ENCODE assay signal across 24 mouse cellular contexts in genomic region chr12:71977364-71977763, GRCm38 (mm10).
DNase-seq lines count a peak whose midpoint lies in the region; ATAC-seq and TF ChIP-seq lines count a peak whose summit lies in the region.
"Had no signal": no experiment of that assay in that cellular context is flagged by ENCODE, and none has a peak within 500 bp of the region (broad histone marks: within the 10 kb centered on the region; RNA-seq: fewer than 3 reads in every experiment).

No protein-coding gene starts in this region.

- no peak overlapping the region for H3K4me3 ChIP-seq in heart, embryonic 14.5 days (ENCODE audit: control insufficient read depth in 1 of 2, insufficient read depth in 1 of 2, low read depth in 1 of 2, low read length in 2 of 2)
- no peak overlapping the region for H3K4me3 ChIP-seq in lung, embryonic 14.5 days (ENCODE audit: low read depth, low read length)
- H3K4me3 ChIP-seq in heart, postnatal 0 days (ENCODE audit: low read depth, low read length), result no peak overlapping the region
- H3K4me3 ChIP-seq: embryonic facial prominence, embryonic 12.5 days; limb, embryonic 12.5 days; midbrain, embryonic 15.5 days; neural tube, embryonic 12.5 days had no signal

- H3K9me3 ChIP-seq in heart, embryonic 14.5 days (ENCODE audit: control insufficient read depth, low read length), result no peaks in the 10 kb centered on the region
- H3K9me3 ChIP-seq in lung, embryonic 14.5 days (ENCODE audit: low read depth, low read length), result no peaks in the 10 kb centered on the region
- H3K9me3 ChIP-seq in heart, postnatal 0 days (replicated peaks; ENCODE audit: control insufficient read depth, low read length), result no peaks in the 10 kb centered on the region
- H3K9me3 ChIP-seq: embryonic facial prominence, embryonic 12.5 days; limb, embryonic 12.5 days; midbrain, embryonic 15.5 days; neural tube, embryonic 12.5 days had no signal

- H3K36me3 ChIP-seq in heart, embryonic 14.5 days (ENCODE audit: control insufficient read depth, insufficient read depth, low read length), result peaks cover 73% of the 10 kb centered on the region
- H3K36me3 ChIP-seq in lung, embryonic 14.5 days (ENCODE audit: insufficient read depth), result peaks cover 59% of the 10 kb centered on the region
- peaks cover 68% of the 10 kb centered on the region for H3K36me3 ChIP-seq in heart, postnatal 0 days (replicated peaks; ENCODE audit: control insufficient read depth, insufficient read depth, low read length)

- H3K27ac ChIP-seq in heart, embryonic 14.5 days (replicated peaks in 1 of 2; ENCODE audit: control insufficient read depth in 1 of 2, insufficient read depth in 1 of 2, low read depth in 2 of 2, low read length in 2 of 2), result peak overlapping the region; percentile 58 to 81
- H3K27ac ChIP-seq in lung, embryonic 14.5 days (ENCODE audit: low read depth), result peak overlapping the region; percentile 30; the same call in 1 of the 2 replicates
- H3K27ac ChIP-seq in heart, postnatal 0 days (ENCODE audit: low read depth), result peak overlapping the region; percentile 76
- H3K27ac ChIP-seq: embryonic facial prominence, embryonic 12.5 days; limb, embryonic 12.5 days; macrophage; midbrain, embryonic 15.5 days; neural tube, embryonic 12.5 days had no signal

- H3K4me1 ChIP-seq in heart, embryonic 14.5 days (ENCODE audit: control insufficient read depth in 2 of 2, insufficient read depth in 2 of 2, low read length in 2 of 2), result peaks cover 53 to 85% of the 10 kb centered on the region in 2 experiments
- H3K4me1 ChIP-seq in lung, embryonic 14.5 days (ENCODE audit: insufficient read depth), result peaks cover 39% of the 10 kb centered on the region
- H3K4me1 ChIP-seq in heart, postnatal 0 days (ENCODE audit: control insufficient read depth, insufficient read depth), result peaks cover 58% of the 10 kb centered on the region
- H3K4me1 ChIP-seq: limb, embryonic 12.5 days; neural tube, embryonic 12.5 days had no signal

- intact Hi-C loops in heart, postnatal 10 days (cut with DNase I), result loop anchor here (5.0 kb wide), 1 partner anchor 145 kb away; the partner anchor contains the start of gene Daam1

- no peaks in the 10 kb centered on the region for H3K27me3 ChIP-seq in heart, embryonic 14.5 days (ENCODE audit: control insufficient read depth, insufficient read depth, low read length)
- no peaks in the 10 kb centered on the region for H3K27me3 ChIP-seq in lung, embryonic 14.5 days (ENCODE audit: insufficient read depth, low read length)
- H3K27me3 ChIP-seq in heart, postnatal 0 days (ENCODE audit: control insufficient read depth, insufficient read depth, low read length), result no peaks in the 10 kb centered on the region
- H3K27me3 ChIP-seq: embryonic facial prominence, embryonic 12.5 days; limb, embryonic 12.5 days; midbrain, embryonic 15.5 days; neural tube, embryonic 12.5 days had no signal

- TF ChIP-seq CTCF in lung, embryonic 14.5 days (IDR thresholded peaks at IDR 0.05; ENCODE audit: low read depth), result no peak
- no peak for TF ChIP-seq CTCF in heart, postnatal 0 days (IDR thresholded peaks at IDR 0.05; ENCODE audit: low read depth)

- ATAC-seq in heart, embryonic 14.5 days (ENCODE audit: insufficient number of reproducible peaks, insufficient read depth, low FRiP score, low read depth), result no peak
- no peak for ATAC-seq in lung, embryonic 14.5 days (ENCODE audit: insufficient read depth)
- ATAC-seq in heart, postnatal 0 days (ENCODE audit: insufficient read depth, low read depth), result no peak
- ATAC-seq: forebrain, embryonic 16.5 days; liver, postnatal 0 days had no signal

- no peak overlapping the region for H3K4me2 ChIP-seq in heart, embryonic 14.5 days (ENCODE audit: low read length)
- no peak overlapping the region for H3K4me2 ChIP-seq in lung, embryonic 14.5 days
- no peak overlapping the region for H3K4me2 ChIP-seq in heart, postnatal 0 days (ENCODE audit: low read depth, low read length)
- H3K4me2 ChIP-seq: embryonic facial prominence, embryonic 12.5 days; limb, embryonic 12.5 days; liver, embryonic 11.5 days; midbrain, embryonic 15.5 days; neural tube, embryonic 12.5 days had no signal

- H3K9ac ChIP-seq in heart, embryonic 14.5 days (ENCODE audit: low read length), result peak overlapping the region; percentile 23; the same call in 1 of the 2 replicates
- no peak overlapping the region for H3K9ac ChIP-seq in lung, embryonic 14.5 days
- H3K9ac ChIP-seq in heart, postnatal 0 days (replicated peaks; ENCODE audit: low read depth, low read length), result no peak overlapping the region
- H3K9ac ChIP-seq: embryonic facial prominence, embryonic 12.5 days; limb, embryonic 12.5 days; liver, postnatal 0 days; midbrain, embryonic 15.5 days; neural tube, embryonic 12.5 days had no signal

- peak; percentile 80 for DNase-seq in heart, adult 11 months
- no peak for DNase-seq in heart, postnatal 10 days
- DNase-seq in heart, adult 9 months (ENCODE audit: low spot score in 2 of 2), result no peak
- no peak for DNase-seq in lung, embryonic 14.5 days
- no peak for DNase-seq in lung, adult 18-20 months
- no peak for DNase-seq in heart, postnatal 0 days (ENCODE audit: low spot score)
- DNase-seq: adrenal gland, postnatal 10 days; cerebellum, adult 18-20 months; cerebellum, postnatal 14 days; gastrocnemius, postnatal 36 days; kidney, adult 18-20 months; kidney, postnatal 14 days; liver, postnatal 0 days; retina, postnatal 1 day; right cerebral cortex, postnatal 25 days; spleen, adult 18-20 months had no signal

- 89% methylated on average over 7 of the region's 7 CpGs for WGBS in heart, embryonic 14.5 days
- 89% methylated on average over 7 of the region's 7 CpGs for WGBS in lung, embryonic 14.5 days
- WGBS in heart, postnatal 0 days, result 89% methylated on average over 7 of the region's 7 CpGs

- TF ChIP-seq EP300 in heart, postnatal 0 days (IDR thresholded peaks at IDR 0.05; ENCODE audit: low read depth), result no peak
